Mouse (Mus musculus): ENCODE results near the gene Plxnd1. TPM values are rescaled to one million over a fixed set of nuclear protein-coding genes. Genes with fewer than 3 reads are reported as not detected.

Gene Plxnd1
- polyA plus RNA-seq, 1 experiment from 2014 or later = 9.6 TPM

DNA sequence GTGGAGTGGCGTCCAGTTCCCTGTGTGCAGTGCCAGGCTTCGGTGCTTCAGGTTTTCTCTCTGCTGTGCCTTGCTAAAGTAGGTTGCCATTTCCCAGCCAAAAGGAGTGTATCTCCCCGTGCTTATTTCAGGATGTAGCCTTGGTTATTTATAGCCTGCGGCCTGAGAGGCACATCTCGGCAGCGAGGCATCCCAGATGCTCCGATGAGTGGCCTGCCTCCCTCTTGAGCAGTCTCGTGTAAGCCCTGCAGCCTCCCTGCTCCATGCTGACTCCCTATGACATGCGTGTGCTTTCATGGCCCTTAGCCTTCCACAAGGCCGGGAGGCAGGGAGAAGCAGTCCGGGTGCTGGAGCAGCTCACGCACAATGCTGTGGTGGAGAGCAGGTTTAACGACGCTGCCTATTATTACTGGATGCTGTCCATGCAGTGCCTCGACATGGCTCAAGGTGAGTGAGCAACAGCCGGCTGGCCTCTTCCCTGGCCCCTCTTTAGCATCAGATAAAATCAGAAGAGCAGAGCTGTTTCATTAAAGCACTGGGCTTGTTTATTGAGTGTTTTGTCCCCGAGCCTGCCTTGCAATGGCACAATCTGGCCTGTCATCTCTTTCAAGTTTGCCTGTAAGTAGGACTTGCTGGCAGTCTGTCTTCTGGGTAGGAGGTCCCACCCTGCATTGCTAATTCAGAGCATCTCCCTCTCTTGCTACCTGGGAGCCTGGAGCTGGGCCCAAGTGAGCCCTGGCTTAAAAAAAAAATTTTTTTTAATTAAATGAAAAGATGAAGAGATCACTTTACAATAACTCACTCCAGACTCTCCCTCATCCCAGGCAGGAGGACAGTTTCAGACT, 79.0 kb downstream of the Plxnd1 start:
- Histone ChIP-seq H3K9ac (ENCODE audit: low read depth, low read length) (no peak overlapping the region), H3K4me1 (replicated peaks; ENCODE audit: control insufficient read depth, insufficient read depth, low read length) (no peaks in the 10 kb centered on the region), H3K27me3 (replicated peaks; ENCODE audit: control insufficient read depth, insufficient read depth, low read length) (no peaks in the 10 kb centered on the region), H3K4me2 (replicated peaks; ENCODE audit: low read depth) (no peak overlapping the region), H3K4me3 (ENCODE audit: low read depth, low read length) (no peak overlapping the region), H3K27ac (ENCODE audit: low read depth, low read length) (no peak overlapping the region), H3K9me3 (ENCODE audit: control insufficient read depth) (no peaks in the 10 kb centered on the region), H3K36me3 (ENCODE audit: control insufficient read depth, insufficient read depth) (no peaks in the 10 kb centered on the region; the same call in 1 of the 2 replicates)
- WGBS = 65% methylated on average over 17 of the region's 17 CpGs
- no peak for ATAC-seq
- no peak for TF ChIP-seq CTCF (IDR thresholded peaks at IDR 0.05; ENCODE audit: low read depth)

DNA sequence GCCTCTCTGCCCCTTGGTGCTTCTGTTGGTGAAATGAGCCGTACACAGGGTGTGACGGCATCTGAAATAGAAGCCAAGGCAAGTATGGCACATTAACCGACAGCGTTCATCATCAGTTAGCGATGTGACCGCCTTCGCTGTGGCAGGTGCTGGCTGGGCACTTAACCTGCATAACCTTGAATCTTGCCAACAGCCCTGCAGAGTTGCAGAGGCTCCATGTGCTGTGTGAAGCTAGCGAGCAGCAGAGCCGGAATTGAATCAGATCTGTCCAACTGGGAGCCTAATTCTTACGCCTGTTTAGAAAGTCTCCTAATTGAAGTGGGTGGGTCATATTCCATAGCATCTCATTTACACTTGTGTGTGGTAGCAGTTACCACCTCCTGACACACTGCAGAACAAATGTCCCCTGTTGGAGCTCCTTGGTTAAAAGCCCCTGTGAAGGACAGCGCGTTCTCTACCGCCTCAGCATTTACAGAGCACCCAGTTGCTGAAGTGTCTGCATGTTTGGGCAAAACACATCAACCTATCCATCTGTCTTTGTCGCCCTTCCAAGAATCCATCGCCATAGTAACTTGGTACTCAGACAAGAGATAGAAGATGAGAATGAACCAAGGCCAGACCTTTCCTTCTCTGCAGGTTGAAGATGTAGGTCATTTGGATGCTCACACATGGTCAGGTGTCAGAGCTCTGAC, 80.1 kb downstream of the Plxnd1 start:
- H3K4me2 ChIP-seq (replicated peaks; ENCODE audit: low read depth) = no peak overlapping the region
- 91% methylated on average over 15 of the region's 15 CpGs for WGBS
- no peaks in the 10 kb centered on the region for H3K4me1 ChIP-seq (replicated peaks; ENCODE audit: control insufficient read depth, insufficient read depth, low read length)
- no peak overlapping the region for H3K4me3 ChIP-seq (ENCODE audit: low read depth, low read length)
- H3K36me3 ChIP-seq (ENCODE audit: control insufficient read depth, insufficient read depth) = no peaks in the 10 kb centered on the region; the same call in 1 of the 2 replicates
- H3K27ac ChIP-seq (ENCODE audit: low read depth, low read length) = no peak overlapping the region
- no peak overlapping the region for H3K9ac ChIP-seq (ENCODE audit: low read depth, low read length)
- no peaks in the 10 kb centered on the region for H3K27me3 ChIP-seq (replicated peaks; ENCODE audit: control insufficient read depth, insufficient read depth, low read length)
- no peak for TF ChIP-seq CTCF (IDR thresholded peaks at IDR 0.05; ENCODE audit: low read depth)
- ATAC-seq = no peak
- H3K9me3 ChIP-seq (ENCODE audit: control insufficient read depth) = no peaks in the 10 kb centered on the region

DNA sequence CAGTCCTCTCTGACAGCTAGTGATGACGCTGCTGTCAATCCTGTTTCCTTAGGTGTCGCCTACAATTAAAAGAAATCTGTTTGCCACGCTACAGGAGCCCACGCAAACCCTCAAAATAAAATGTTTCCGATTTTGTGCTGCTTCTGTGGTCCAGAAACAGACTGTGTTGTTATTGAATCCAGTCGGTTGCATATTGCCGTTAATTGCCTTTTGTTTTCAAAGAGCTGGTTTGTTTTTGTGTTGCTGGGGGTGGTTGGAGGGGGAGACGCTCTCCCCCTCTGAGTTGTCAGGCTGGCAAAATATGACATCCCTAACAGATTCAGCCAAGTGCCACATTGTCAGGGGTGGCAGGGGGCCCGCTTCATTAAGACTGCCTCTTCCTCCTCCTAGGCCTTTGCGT, 81.3 kb downstream of the Plxnd1 start:
- no peaks in the 10 kb centered on the region for H3K27me3 ChIP-seq (replicated peaks; ENCODE audit: control insufficient read depth, insufficient read depth, low read length)
- H3K4me1 ChIP-seq (replicated peaks; ENCODE audit: control insufficient read depth, insufficient read depth, low read length) = 0 out of 2 replicates have a peak, but pooled peaks cover 3% of the 10 kb centered on the region
- ATAC-seq = no peak
- no peak overlapping the region for H3K9ac ChIP-seq (ENCODE audit: low read depth, low read length)
- no peak overlapping the region for H3K4me2 ChIP-seq (replicated peaks; ENCODE audit: low read depth)
- no peak for TF ChIP-seq CTCF (IDR thresholded peaks at IDR 0.05; ENCODE audit: low read depth)
- H3K27ac ChIP-seq (ENCODE audit: low read depth, low read length) = no peak overlapping the region
- H3K4me3 ChIP-seq (ENCODE audit: low read depth, low read length) = no peak overlapping the region
- 86% methylated on average over 10 of the region's 10 CpGs for WGBS
- H3K9me3 ChIP-seq (ENCODE audit: control insufficient read depth) = no peaks in the 10 kb centered on the region
- H3K36me3 ChIP-seq (ENCODE audit: control insufficient read depth, insufficient read depth) = no peaks in the 10 kb centered on the region; the same call in 1 of the 2 replicates

DNA sequence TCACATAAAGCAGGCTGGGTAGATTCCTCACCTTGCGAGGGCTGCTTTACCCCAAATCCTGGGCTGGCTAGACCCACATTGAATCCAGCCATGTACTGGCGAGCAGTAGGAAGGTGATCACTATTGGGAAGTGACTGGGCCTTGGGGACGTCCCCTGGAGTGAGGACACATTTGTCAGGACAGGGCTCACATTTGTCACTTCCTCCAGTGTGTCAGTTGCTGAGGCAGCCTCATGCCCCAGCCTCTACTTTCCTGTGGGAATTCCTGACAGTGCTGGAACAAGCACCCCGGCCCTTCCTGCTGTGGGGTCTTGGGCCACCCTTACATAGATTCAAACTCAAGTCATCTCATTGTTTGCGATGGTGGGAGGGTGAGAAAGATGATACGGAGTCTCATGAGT, 83.0 kb downstream of the Plxnd1 start:
- no peak for TF ChIP-seq CTCF (IDR thresholded peaks at IDR 0.05; ENCODE audit: low read depth)
- Histone ChIP-seq H3K9ac (ENCODE audit: low read depth, low read length) (no peak overlapping the region), H3K4me2 (replicated peaks; ENCODE audit: low read depth) (no peak overlapping the region), H3K36me3 (ENCODE audit: control insufficient read depth, insufficient read depth) (no peaks in the 10 kb centered on the region; the same call in 1 of the 2 replicates), H3K4me1 (replicated peaks; ENCODE audit: control insufficient read depth, insufficient read depth, low read length) (0 out of 2 replicates have a peak, but pooled peaks cover 4% of the 10 kb centered on the region), H3K27me3 (replicated peaks; ENCODE audit: control insufficient read depth, insufficient read depth, low read length) (no peaks in the 10 kb centered on the region), H3K4me3 (ENCODE audit: low read depth, low read length) (no peak overlapping the region), H3K9me3 (ENCODE audit: control insufficient read depth) (no peaks in the 10 kb centered on the region), H3K27ac (ENCODE audit: low read depth, low read length) (no peak overlapping the region)
- ATAC-seq = no peak
- WGBS = 86% methylated on average over 6 of the region's 6 CpGs

DNA sequence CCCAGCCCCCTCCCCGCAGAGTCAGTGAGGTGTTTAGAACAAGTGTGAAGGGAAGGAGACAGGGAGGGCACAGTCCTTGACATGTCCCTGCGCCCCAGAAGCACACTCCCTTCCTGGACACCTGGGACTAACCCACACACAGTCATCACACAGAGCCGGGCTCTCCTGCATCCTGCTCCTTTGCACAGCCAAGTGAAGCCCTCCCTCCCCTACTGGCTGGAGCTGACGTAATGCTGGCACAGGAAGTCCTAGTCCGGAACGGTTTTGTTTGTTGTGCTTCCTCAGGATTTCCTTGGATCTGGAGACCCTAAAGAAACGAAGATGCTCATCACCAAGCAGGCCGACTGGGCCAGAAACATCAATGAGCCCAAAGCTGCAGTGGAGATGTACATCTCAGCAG, 84.9 kb downstream of the Plxnd1 start:
- no peak for TF ChIP-seq CTCF (IDR thresholded peaks at IDR 0.05; ENCODE audit: low read depth)
- Histone ChIP-seq H3K27ac (ENCODE audit: low read depth, low read length) (no peak overlapping the region), H3K36me3 (ENCODE audit: control insufficient read depth, insufficient read depth) (no peaks in the 10 kb centered on the region), H3K27me3 (replicated peaks; ENCODE audit: control insufficient read depth, insufficient read depth, low read length) (no peaks in the 10 kb centered on the region), H3K9me3 (ENCODE audit: control insufficient read depth) (no peaks in the 10 kb centered on the region), H3K4me1 (replicated peaks; ENCODE audit: control insufficient read depth, insufficient read depth, low read length) (0 out of 2 replicates have a peak, but pooled peaks cover 4% of the 10 kb centered on the region), H3K4me3 (ENCODE audit: low read depth, low read length) (no peak overlapping the region), H3K9ac (ENCODE audit: low read depth, low read length) (no peak overlapping the region), H3K4me2 (replicated peaks; ENCODE audit: low read depth) (no peak overlapping the region)
- ATAC-seq = no peak
- WGBS = 66% methylated on average over 8 of the region's 8 CpGs

DNA sequence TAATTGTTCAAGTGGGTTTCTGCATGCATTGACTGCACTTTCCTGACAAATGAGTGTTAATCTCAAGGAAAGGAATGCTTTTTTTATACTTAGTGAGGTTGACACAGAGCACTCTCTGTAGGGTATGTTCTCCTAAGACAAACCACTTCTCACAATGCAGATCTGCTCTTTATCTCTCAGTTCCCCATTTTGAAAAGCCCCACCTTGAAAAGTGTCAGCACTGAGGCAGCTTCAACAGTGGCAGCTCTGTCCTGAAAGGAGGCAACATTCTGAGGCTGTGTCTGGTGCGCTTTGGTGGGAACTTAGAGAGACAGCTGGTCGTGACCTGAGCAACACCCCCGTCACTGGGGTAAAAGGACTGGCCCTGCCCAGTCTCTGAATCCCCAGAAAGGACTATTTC, 85.8 kb downstream of the Plxnd1 start:
- 76% methylated on average over 3 of the region's 3 CpGs for WGBS
- ATAC-seq = no peak

More for the DNA sequence above, 85.8 kb downstream of the Plxnd1 start:
- Histone ChIP-seq H3K27me3 (replicated peaks; ENCODE audit: control insufficient read depth, insufficient read depth, low read length) (no peaks in the 10 kb centered on the region), H3K4me2 (replicated peaks; ENCODE audit: low read depth) (no peak overlapping the region), H3K36me3 (ENCODE audit: control insufficient read depth, insufficient read depth) (no peaks in the 10 kb centered on the region), H3K9me3 (ENCODE audit: control insufficient read depth) (no peaks in the 10 kb centered on the region), H3K4me3 (ENCODE audit: low read depth, low read length) (no peak overlapping the region), H3K4me1 (replicated peaks; ENCODE audit: control insufficient read depth, insufficient read depth, low read length) (0 out of 2 replicates have a peak, but pooled peaks cover 4% of the 10 kb centered on the region), H3K9ac (ENCODE audit: low read depth, low read length) (no peak overlapping the region), H3K27ac (ENCODE audit: low read depth, low read length) (no peak overlapping the region)
- TF ChIP-seq CTCF (IDR thresholded peaks at IDR 0.05; ENCODE audit: low read depth) = no peak

Measured in intestine, postnatal 0 days (tissue).